Comparison of ENCODE assay signal across 24 mouse cellular contexts in genomic region chr11:107369661-107370060, GRCm38 (mm10).
DNase-seq lines count a peak whose midpoint lies in the region; ATAC-seq and TF ChIP-seq lines count a peak whose summit lies in the region.
"Had no signal": no experiment of that assay in that cellular context is flagged by ENCODE, and none has a peak within 500 bp of the region (broad histone marks: within the 10 kb centered on the region; RNA-seq: fewer than 3 reads in every experiment).

No protein-coding gene starts in this region.

- 67% methylated on average over 6 of the region's 6 CpGs for WGBS in limb, embryonic 14.5 days
- WGBS in midbrain, embryonic 13.5 days, result 97% methylated on average over 6 of the region's 6 CpGs

- no peaks in the 10 kb centered on the region for H3K27me3 ChIP-seq in CH12.LX (replicated peaks)
- no peaks in the 10 kb centered on the region for H3K27me3 ChIP-seq in limb, embryonic 14.5 days (ENCODE audit: control insufficient read depth, insufficient read depth, low read length)
- no peaks in the 10 kb centered on the region for H3K27me3 ChIP-seq in midbrain, embryonic 13.5 days
- H3K27me3 ChIP-seq: embryonic facial prominence, embryonic 13.5 days; forebrain, embryonic 13.5 days; heart, embryonic 15.5 days; hindbrain, embryonic 13.5 days had no signal

- H3K36me3 ChIP-seq in CH12.LX (replicated peaks in 1 of 2; ENCODE audit: control insufficient read depth in 1 of 2, insufficient read depth in 1 of 2, low read length in 1 of 2), result no peaks in the 10 kb centered on the region
- no peaks in the 10 kb centered on the region for H3K36me3 ChIP-seq in limb, embryonic 14.5 days (ENCODE audit: control insufficient read depth, insufficient read depth, low read length)
- H3K36me3 ChIP-seq in midbrain, embryonic 13.5 days, result no peaks in the 10 kb centered on the region
- H3K36me3 ChIP-seq: embryonic facial prominence, embryonic 13.5 days; heart, embryonic 10.5 days; heart, embryonic 15.5 days; hindbrain, embryonic 13.5 days had no signal

- peaks cover 0 to 12% of the 10 kb centered on the region in 2 experiments; a peak in 2 of 4 replicates for H3K4me1 ChIP-seq in CH12.LX (ENCODE audit: control insufficient read depth in 1 of 2, insufficient read depth in 2 of 2)
- peaks cover 14% of the 10 kb centered on the region for H3K4me1 ChIP-seq in limb, embryonic 14.5 days (ENCODE audit: control insufficient read depth, insufficient read depth, low read length)
- H3K4me1 ChIP-seq in midbrain, embryonic 13.5 days (replicated peaks), result peaks cover 27% of the 10 kb centered on the region

- DNase-seq in gastrocnemius, adult 2 months, result no peak
- DNase-seq in gastrocnemius, postnatal 36 days, result no peak
- no peak for DNase-seq in CH12.LX (ENCODE audit: extremely low read depth)
- DNase-seq in R1 (ENCODE audit: low read depth, low spot score), result peak; percentile 70
- no peak for DNase-seq in limb, embryonic 14.5 days (ENCODE audit: low spot score)
- no peak for DNase-seq in kidney, adult 11 months
- DNase-seq: adrenal gland, postnatal 14 days; B cell, adult 2 months; cerebellum, adult 18-20 months; cerebellum, adult 9-11 months; cerebellum, postnatal 36 days; forebrain, postnatal 0 days; gastrocnemius, postnatal 25 days; heart, postnatal 14 days had no signal

- no peaks in the 10 kb centered on the region for H3K79me2 ChIP-seq in CH12.LX (replicated peaks; ENCODE audit: control insufficient read depth, extremely low read depth, insufficient read depth, poor library complexity, severe bottlenecking)

- peak overlapping the region; percentile 31; the same call in 1 of the 2 replicates for H3K27ac ChIP-seq in gastrocnemius, adult 2 months
- H3K27ac ChIP-seq in CH12.LX (ENCODE audit: insufficient read depth, low read depth), result no peak overlapping the region
- 0 out of 2 replicates have a peak overlapping the region, but pooled peaks have one; percentile 35 for H3K27ac ChIP-seq in limb, embryonic 14.5 days (replicated peaks; ENCODE audit: low read depth, low read length)
- no peak overlapping the region for H3K27ac ChIP-seq in midbrain, embryonic 13.5 days
- H3K27ac ChIP-seq: embryonic facial prominence, embryonic 13.5 days; forebrain, embryonic 13.5 days; heart, embryonic 10.5 days; heart, embryonic 15.5 days; hindbrain, embryonic 13.5 days; hindbrain, postnatal 0 days had no signal

- TF ChIP-seq POLR2A in CH12.LX (IDR thresholded peaks at IDR 0.05; ENCODE audit: low read depth, low read length), result no peak
- no peak for TF ChIP-seq POLR2A in limb, embryonic 14.5 days (IDR thresholded peaks at IDR 0.05; ENCODE audit: borderline replicate concordance, extremely low read depth, insufficient read depth, insufficient read length)

- no peak overlapping the region for H3K4me2 ChIP-seq in CH12.LX (ENCODE audit: insufficient read depth, low read depth, poor library complexity, severe bottlenecking)
- no peak overlapping the region; the same call in 1 of the 2 replicates for H3K4me2 ChIP-seq in limb, embryonic 14.5 days (replicated peaks; ENCODE audit: low read depth, low read length, severe bottlenecking)
- H3K4me2 ChIP-seq in midbrain, embryonic 13.5 days (replicated peaks), result no peak overlapping the region
- H3K4me2 ChIP-seq: embryonic facial prominence, embryonic 13.5 days; forebrain, embryonic 13.5 days; heart, embryonic 15.5 days; hindbrain, embryonic 13.5 days had no signal

- ATAC-seq in limb, embryonic 14.5 days (ENCODE audit: low FRiP score, low read depth), result no peak
- ATAC-seq in midbrain, embryonic 13.5 days, result no peak
- ATAC-seq: activated CD4-positive, CD25-positive, alpha-beta regulatory T cell, adult 4 months; CD4-positive, CD25-positive, alpha-beta regulatory T cell, adult 4 months; forebrain, embryonic 13.5 days; forebrain, postnatal 0 days; hindbrain, postnatal 0 days had no signal

- no peak for TF ChIP-seq CTCF in gastrocnemius, adult 2 months (IDR thresholded peaks at IDR 0.05)
- no peak for TF ChIP-seq CTCF in CH12.LX (conservative IDR thresholded peaks at IDR 0.05 in 1 of 2, IDR thresholded peaks at IDR 0.05 in 1 of 2; ENCODE audit: low read depth in 2 of 2, low read length in 2 of 2)

- in situ Hi-C loops in CH12.LX (cut with MboI; ENCODE audit: low pct_ligation_motif_present, low pct_unique_long_range_greater_than_20kb, low sequenced_read_pairs), result no loop called here

- intact Hi-C loops in gastrocnemius, adult 2 months (cut with DNase I), result no loop called here
- intact Hi-C loops in gastrocnemius, postnatal 36 days (cut with DNase I), result loop anchor here (1.0 kb wide), 1 partner anchor 132 kb away; no protein-coding TSS in a partner anchor

- H3K9ac ChIP-seq in CH12.LX (ENCODE audit: insufficient read depth, low read depth), result no peak overlapping the region
- H3K9ac ChIP-seq in limb, embryonic 14.5 days (ENCODE audit: low read depth, low read length, severe bottlenecking), result no peak overlapping the region
- no peak overlapping the region for H3K9ac ChIP-seq in midbrain, embryonic 13.5 days (replicated peaks)
- H3K9ac ChIP-seq: embryonic facial prominence, embryonic 13.5 days; forebrain, embryonic 13.5 days; forebrain, postnatal 0 days; heart, embryonic 15.5 days; hindbrain, embryonic 13.5 days had no signal

- dilution Hi-C loops in CH12.LX (cut with MboI; ENCODE audit: extremely low pct_ligation_motif_present, extremely low pct_unique_long_range_greater_than_20kb, low sequenced_read_pairs), result no loop called here

- TF ChIP-seq RAD21 in CH12.LX (IDR thresholded peaks at IDR 0.05; ENCODE audit: low read depth, low read length), result no peak

- H3K9me3 ChIP-seq in CH12.LX (replicated peaks; ENCODE audit: low read length), result no peaks in the 10 kb centered on the region
- no peaks in the 10 kb centered on the region for H3K9me3 ChIP-seq in limb, embryonic 14.5 days (ENCODE audit: control insufficient read depth, low read length)
- no peaks in the 10 kb centered on the region for H3K9me3 ChIP-seq in midbrain, embryonic 13.5 days
- H3K9me3 ChIP-seq: embryonic facial prominence, embryonic 13.5 days; forebrain, embryonic 13.5 days; G1E; heart, embryonic 10.5 days; heart, embryonic 15.5 days; hindbrain, embryonic 13.5 days had no signal

- TF ChIP-seq EP300 in CH12.LX (IDR thresholded peaks at IDR 0.05; ENCODE audit: low read length), result no peak

- H3K4me3 ChIP-seq in gastrocnemius, adult 2 months, result no peak overlapping the region
- no peak overlapping the region for H3K4me3 ChIP-seq in CH12.LX (replicated peaks in 1 of 3; ENCODE audit: low read depth in 2 of 3, low read length in 2 of 3, poor library complexity in 1 of 3)
- H3K4me3 ChIP-seq in limb, embryonic 14.5 days (replicated peaks; ENCODE audit: low read length), result no peak overlapping the region
- no peak overlapping the region for H3K4me3 ChIP-seq in midbrain, embryonic 13.5 days (replicated peaks)
- H3K4me3 ChIP-seq: embryonic facial prominence, embryonic 13.5 days; forebrain, embryonic 13.5 days; heart, embryonic 10.5 days; heart, embryonic 15.5 days; hindbrain, embryonic 13.5 days had no signal

TF ChIP-seq in CH12.LX, 34 proteins besides CTCF, POLR2A, EP300 and RAD21:
- TF ChIP-seq JUN (IDR thresholded peaks at IDR 0.05; ENCODE audit: insufficient read depth, low read depth, low read length), result no peak
- peak; percentile 17; the same call in 1 of the 2 replicates for TF ChIP-seq HCFC1 (IDR thresholded peaks at IDR 0.05; ENCODE audit: low read depth, low read length)

Comparison
In these comparisons a context has a peak if more than half of its experiments do, and no peak if none do; other contexts are left out.
1. H3K27ac ChIP-seq: peak in gastrocnemius, adult 2 months (single experiment) and limb, embryonic 14.5 days (single experiment); none in CH12.LX (single experiment) and midbrain, embryonic 13.5 days (single experiment).